Mouse (Mus musculus) embryonic fibroblast, embryonic 13.5 days (primary cell): ENCODE results near the gene Rtbdn.

Experiments
- CTCF ChIP-seq: IDR thresholded peaks from 2 replicates; pipeline ENCODE4 v1.5.1; 2011; ENCODE audit warnings: mild to moderate bottlenecking, control low read depth, low read length, moderate library complexity, borderline replicate concordance; ENCODE audit not compliant: insufficient read depth
- POLR2A ChIP-seq: IDR thresholded peaks from 2 replicates; pipeline ENCODE4 v1.6.1; 2011; ENCODE audit warnings: low read depth, mild to moderate bottlenecking, control low read depth, low read length, moderate library complexity

DNA sequence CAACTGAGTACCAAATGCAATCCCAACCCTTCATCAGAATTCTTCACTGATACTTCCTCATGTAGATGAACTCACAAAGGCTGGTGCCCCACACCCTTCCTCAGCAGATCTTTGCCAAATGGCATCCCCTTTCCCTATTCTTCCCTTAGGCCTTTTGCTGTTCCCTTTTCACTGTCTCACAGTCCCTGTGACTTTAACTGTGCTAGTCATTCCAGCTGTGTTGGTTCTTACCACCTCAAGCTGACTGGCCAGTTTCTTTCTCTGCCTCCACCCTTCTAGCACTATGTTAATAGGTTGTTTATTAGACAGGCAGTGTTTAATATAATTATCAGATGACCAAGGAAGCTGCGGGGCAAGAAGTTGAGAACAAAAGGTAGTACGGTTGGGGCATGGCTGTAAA, 21.9 kb downstream of the Rtbdn start:
- TF ChIP-seq POLR2A (peak; percentile 48), CTCF (no peak)
